Mouse (Mus musculus) liver, embryonic 14.5 days (tissue): Measurements from ENCODE around the gene 4930438A08Rik. TPM values are rescaled to one million over a fixed set of nuclear protein-coding genes. Genes with fewer than 3 reads are reported as not detected.
"Not testable (repeated sequence)": the region's sequence is repeated elsewhere in the genome, so short reads cannot be mapped to it uniquely, and the experiment has no call there.

Experiments
- ATAC-seq: fragments of 200-750 bp; cut with Nextera tagmentation; 2 replicates; pipeline ENCODE4 v1.8.0; 2017; ENCODE audit warnings: moderate number of reproducible peaks, mild to moderate bottlenecking, moderate library complexity; ENCODE audit not compliant: insufficient read depth
- DNase-seq, 3 experiments: peaks; one replicate each; pipeline ENCODE4 v3.0.0-alpha.2; 2012 to 2013; ENCODE audit warnings: low read depth in 3 of 3, low spot score in 3 of 3
- H3K27ac ChIP-seq: fragments of 300-500 bp; sonication (generic); 2 replicates; pipeline ENCODE4 v1.5.1; 2014; ENCODE audit warnings: moderate library complexity, mild to moderate bottlenecking, control low read depth, inconsistent platforms
- H3K27me3 ChIP-seq: fragments of 300-500 bp; sonication (generic); 2 replicates; pipeline ENCODE4 v1.6.1; 2014; ENCODE audit warnings: mild to moderate bottlenecking, low read length, moderate library complexity; ENCODE audit not compliant: control insufficient read depth, insufficient read depth
- H3K36me3 ChIP-seq: fragments of 300-500 bp; sonication (generic); replicated peaks from 2 replicates; pipeline ENCODE4 v1.6.1; 2014; ENCODE audit warnings: low read depth; ENCODE audit not compliant: control insufficient read depth, insufficient read depth
- H3K4me1 ChIP-seq, 2 experiments: fragments of 200-500 bp in 1 of 2; fragments of 300-500 bp in 1 of 2; sonication (generic) in 1 of 2; replicated peaks; 2 replicates each; pipeline ENCODE4 v1.6.1; 2012 to 2014; ENCODE audit warnings: antibody characterized with exemption in 1 of 2, inconsistent platforms in 1 of 2, low read length in 1 of 2; ENCODE audit not compliant: control insufficient read depth in 2 of 2, insufficient read depth in 2 of 2
- H3K4me2 ChIP-seq: fragments of 300-500 bp; sonication (generic); 2 replicates; pipeline ENCODE4 v1.6.1; 2014; ENCODE audit warnings: low read depth, mild to moderate bottlenecking, control low read depth, moderate library complexity
- H3K4me3 ChIP-seq, 2 experiments: fragments of 200-500 bp in 1 of 2; fragments of 300-500 bp in 1 of 2; sonication (generic) in 1 of 2; 2 replicates each; pipeline ENCODE4 v1.5.1; 2012 to 2014; ENCODE audit warnings: low read depth in 2 of 2, low read length in 2 of 2, mild to moderate bottlenecking in 2 of 2, control low read depth in 1 of 2, inconsistent platforms in 1 of 2, moderate library complexity in 1 of 2; ENCODE audit not compliant: insufficient read depth in 1 of 2
- H3K9ac ChIP-seq: fragments of 300-500 bp; sonication (generic); replicated peaks from 2 replicates; pipeline ENCODE4 v1.6.1; 2014; ENCODE audit warnings: mild to moderate bottlenecking, control low read depth, moderate library complexity
- H3K9me3 ChIP-seq: fragments of 300-500 bp; sonication (generic); 2 replicates; pipeline ENCODE4 v1.6.1; 2016; ENCODE audit warnings: low read length, mixed read lengths; ENCODE audit not compliant: control insufficient read depth
- CTCF ChIP-seq: IDR thresholded peaks from 2 replicates; pipeline ENCODE4 v1.5.1; 2016; ENCODE audit warnings: antibody characterized with exemption, low read depth, control low read depth
- EP300 ChIP-seq: IDR thresholded peaks from 2 replicates; pipeline ENCODE4 v1.6.1; 2016; ENCODE audit warnings: antibody characterized with exemption, low read depth
- WGBS: fragments of 180-500 bp; shearing (Covaris S2); extraction: QIAGEN DNeasy Blood & Tissue Kit; methylation state at CpG from one replicate; pipeline ENCODE4 v1.1.7; 2014; ENCODE audit not compliant: insufficient replicate concordance; 5-methylcytosine and 5-hydroxymethylcytosine counted together
- polyA plus RNA-seq, 2 experiments: library from polyadenylated mRNA; depleted of rRNA in 1 of 2; stranded (reverse) in 1 of 2; unstranded in 1 of 2; fragments of >200 nt; fragmentation: Nextera tagmentation in 1 of 2; extraction: Ambion mirVana in 1 of 2; gene quantifications; 2 replicates each; pipeline versions ENCODE4 v1.2.1 to v1.2.3; 2012 to 2014

The 4930438A08Rik gene
- polyA plus RNA-seq, 2 experiments = 0.61 to 0.99 TPM

GRCm38 (mm10) chr11:58230396-58230910 is 44.1 kb upstream of the 4930438A08Rik start:
- Histone ChIP-seq H3K9me3 (no peaks in the 10 kb centered on the region), H3K36me3 (no peaks in the 10 kb centered on the region), H3K27ac (no peak overlapping the region), H3K9ac (no peak overlapping the region), H3K27me3 (no peaks in the 10 kb centered on the region), H3K4me3 (no peak overlapping the region), H3K4me1 (0 out of 4 replicates have a peak, but pooled peaks cover 0 to 3% of the 10 kb centered on the region in 2 experiments), H3K4me2 (no peak overlapping the region)
- ATAC-seq (no peak), DNase-seq (no peak)
- 51% methylated on average over 16 of the region's 16 CpGs for WGBS
- TF ChIP-seq CTCF = no peak
- no peak for TF ChIP-seq EP300

GRCm38 (mm10) chr11:58231156-58231555 is 43.4 kb upstream of the 4930438A08Rik start:
- DNase-seq = no peak
- H3K27ac ChIP-seq = no peak overlapping the region
- no peak overlapping the region for H3K4me3 ChIP-seq
- no peak for TF ChIP-seq CTCF
- no peak for TF ChIP-seq EP300
- no peaks in the 10 kb centered on the region for H3K27me3 ChIP-seq
- no peaks in the 10 kb centered on the region for H3K4me1 ChIP-seq
- no peak overlapping the region for H3K4me2 ChIP-seq
- H3K36me3 ChIP-seq = no peaks in the 10 kb centered on the region
- no peaks in the 10 kb centered on the region for H3K9me3 ChIP-seq
- WGBS = 72% methylated on average over 8 of the region's 8 CpGs
- no peak overlapping the region for H3K9ac ChIP-seq
- ATAC-seq = no peak

GRCm38 (mm10) chr11:58234551-58234950 is 40.0 kb upstream of the 4930438A08Rik start:
- H3K27me3 ChIP-seq, H3K9me3 ChIP-seq, H3K36me3 ChIP-seq, H3K9ac ChIP-seq, H3K4me3 ChIP-seq, ATAC-seq, H3K27ac ChIP-seq, DNase-seq, H3K4me2 ChIP-seq, H3K4me1 ChIP-seq: not testable (repeated sequence)
- 80% methylated on average over 3 of the region's 3 CpGs for WGBS

GRCm38 (mm10) chr11:58235152-58235551 is 39.4 kb upstream of the 4930438A08Rik start:
- Histone ChIP-seq H3K4me1 (peaks cover 4 to 7% of the 10 kb centered on the region in 2 experiments; a peak in 3 of 4 replicates), H3K36me3 (no peaks in the 10 kb centered on the region), H3K9ac (no peak overlapping the region), H3K4me3 (no peak overlapping the region), H3K27me3 (no peaks in the 10 kb centered on the region), H3K4me2 (no peak overlapping the region), H3K9me3 (no peaks in the 10 kb centered on the region), H3K27ac (no peak overlapping the region)
- ATAC-seq (no peak), DNase-seq (no peak)
- WGBS = 13% methylated on average over 6 of the region's 6 CpGs
- TF ChIP-seq EP300 = no peak
- peak; percentile 86 for TF ChIP-seq CTCF

- no peaks in the 10 kb centered on the region for H3K27me3 ChIP-seq
- H3K4me1 ChIP-seq = peaks cover 4 to 7% of the 10 kb centered on the region in 2 experiments; a peak in 3 of 4 replicates
- peak; percentile 85 for ATAC-seq
- peak overlapping the region; percentile 37 to 47 for H3K4me3 ChIP-seq
- peak overlapping the region; percentile 59 for H3K4me2 ChIP-seq
- peak; percentile 47 to 68 (median 47) for DNase-seq
- WGBS = 3% methylated on average over 37 of the region's 37 CpGs
- TF ChIP-seq EP300 (no peak), CTCF (peak; percentile 56)
- H3K36me3 ChIP-seq = no peaks in the 10 kb centered on the region
- no peaks in the 10 kb centered on the region for H3K9me3 ChIP-seq
- H3K9ac ChIP-seq = no peak overlapping the region
- no peak overlapping the region for H3K27ac ChIP-seq
Observed at GRCm38 (mm10) chr11:58238840-58239791, 35.5 kb upstream of the 4930438A08Rik start.
